Mouse (Mus musculus) retina, adult 2 months (tissue): ENCODE measurements around the gene Pdcd10.

ENCODE experiments used
- DNase-seq: peaks from one replicate; pipeline ENCODE4 v3.0.0-alpha.2; 2012; ENCODE audit warnings: low read depth, low spot score

The Pdcd10 gene

DNA sequence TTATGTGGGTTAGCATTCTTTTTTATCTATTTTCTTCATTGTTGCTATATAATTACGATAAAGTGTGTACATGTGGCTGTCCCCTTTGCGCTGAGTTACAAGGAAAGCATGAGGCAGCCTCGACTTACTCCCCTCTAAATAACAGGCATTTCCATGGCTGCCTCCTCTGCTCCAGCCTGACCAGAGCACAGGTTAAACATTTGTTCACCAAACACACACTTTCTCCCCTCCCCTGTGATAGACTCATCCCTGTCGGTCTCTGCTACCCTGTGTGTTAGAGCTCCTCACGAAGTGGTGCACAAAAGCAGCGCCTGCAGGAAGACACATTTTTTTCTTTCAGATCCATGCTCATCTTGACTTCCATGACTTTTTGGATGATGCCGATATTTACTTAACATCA, 82.0 kb downstream of the Pdcd10 start:
- DNase-seq = no peak

DNA sequence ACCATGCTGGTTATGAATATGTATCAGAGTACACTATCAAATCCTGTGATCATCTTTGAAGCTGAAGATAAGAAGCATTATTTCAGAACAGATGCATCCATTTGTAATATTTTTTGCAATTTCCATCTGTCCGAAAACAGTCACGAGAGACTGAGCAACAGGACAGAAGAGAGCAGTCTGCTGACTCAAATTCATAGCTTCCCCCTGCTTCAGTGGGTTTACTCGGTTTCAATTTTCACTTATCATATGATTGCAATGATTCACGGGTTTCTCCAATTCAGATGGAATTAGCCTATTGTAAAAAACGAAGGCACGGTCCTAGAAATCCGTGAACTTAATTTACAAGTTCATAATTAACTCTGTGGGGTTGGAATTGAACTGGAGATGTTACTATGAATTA, 88.5 kb downstream of the Pdcd10 start:
- DNase-seq = no peak
